Mouse (Mus musculus) C2C12 (cell line): Measurements from ENCODE around the gene Avp. TPM values are rescaled to one million over a fixed set of nuclear protein-coding genes. Genes with fewer than 3 reads are reported as not detected.

Experiments used
- H3K27me3 ChIP-seq: one replicate; pipeline ENCODE4 v1.6.1; 2011; ENCODE audit not compliant: control insufficient read depth, insufficient read depth, insufficient read length
- H3K36me3 ChIP-seq: one replicate; pipeline ENCODE4 v1.6.1; 2011; ENCODE audit not compliant: control insufficient read depth, insufficient read depth
- H3K4me3 ChIP-seq: one replicate; pipeline ENCODE4 v1.5.1; 2011; ENCODE audit warnings: mild to moderate bottlenecking, control low read depth; ENCODE audit not compliant: poor library complexity, insufficient read depth, severe bottlenecking
- H3K79me2 ChIP-seq: one replicate; pipeline ENCODE4 v1.6.1; 2011; ENCODE audit not compliant: control insufficient read depth, insufficient read depth
- H3K79me3 ChIP-seq: one replicate; pipeline ENCODE4 v1.6.1; 2011; ENCODE audit warnings: low read depth, control low read depth
- H3ac ChIP-seq: one replicate; pipeline ENCODE3; 2011; ENCODE audit warnings: low read depth; ENCODE audit not compliant: control insufficient read depth, insufficient read length
- CEBPB ChIP-seq: IDR thresholded peaks from one replicate; pipeline ENCODE4 v1.6.1; 2011; ENCODE audit warnings: low read depth, mild to moderate bottlenecking, control low read depth, moderate library complexity
- CTCF ChIP-seq: IDR thresholded peaks from one replicate; pipeline ENCODE4 v1.5.1; 2011; ENCODE audit not compliant: control insufficient read depth, insufficient read depth, insufficient read length
- FOSL1 ChIP-seq: IDR thresholded peaks from one replicate; pipeline ENCODE4 v1.8.0; 2011; ENCODE audit warnings: mild to moderate bottlenecking, low read length; ENCODE audit not compliant: poor library complexity, insufficient read depth, severe bottlenecking
- MAX ChIP-seq: IDR thresholded peaks from one replicate; pipeline ENCODE4 v1.6.1; 2011; ENCODE audit warnings: mild to moderate bottlenecking, control low read depth
- MYOD1 ChIP-seq: IDR thresholded peaks from one replicate; pipeline ENCODE4 v1.6.1; 2011; ENCODE audit warnings: low read depth; ENCODE audit not compliant: control insufficient read depth, insufficient read length
- MYOG ChIP-seq: IDR thresholded peaks from one replicate; pipeline ENCODE4 v1.6.1; 2011; ENCODE audit not compliant: control insufficient read depth, insufficient read length; ENCODE audit errors: extremely low read depth
- USF1 ChIP-seq: IDR thresholded peaks from one replicate; pipeline ENCODE4 v1.6.1; 2011; ENCODE audit warnings: low read depth, mild to moderate bottlenecking, control low read depth, moderate library complexity
- polyA plus RNA-seq: library from polyadenylated mRNA; unstranded; fragments of >200 nt; fragmentation: generic; extraction: Trizol; gene quantifications from one replicate; pipeline ENCODE4 v1.2.1, GENCODE M21; 2012; ENCODE audit warnings: missing spikeins

The Avp gene
- polyA plus RNA-seq, 1 experiment, result not detected

DNA sequence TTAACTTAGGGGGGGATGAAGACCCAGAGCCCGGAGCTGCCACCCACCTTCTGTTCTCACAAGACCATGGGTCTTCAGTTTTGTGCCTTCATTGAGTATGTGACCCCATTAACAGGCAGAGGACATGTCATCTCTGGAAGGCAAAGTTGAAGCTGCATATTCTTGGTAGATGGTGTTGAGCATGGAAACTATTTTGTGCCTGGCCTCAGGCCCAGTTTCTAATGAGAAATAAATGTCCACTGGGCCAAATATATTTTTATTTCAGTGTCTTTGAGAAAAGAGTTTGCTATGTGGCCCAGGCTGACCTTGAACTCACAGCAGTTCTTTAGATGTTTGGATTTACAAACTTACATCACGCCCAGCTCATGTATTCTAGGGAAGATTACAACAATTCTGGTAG is 7.4 kb upstream of the Avp start:
- Histone ChIP-seq H3K4me3 (no peak overlapping the region), H3K79me2 (no peaks in the 10 kb centered on the region), H3K27me3 (no peaks in the 10 kb centered on the region), H3K79me3 (no peaks in the 10 kb centered on the region), H3K36me3 (peaks cover 20% of the 10 kb centered on the region), H3ac (no peak overlapping the region)
- TF ChIP-seq MYOG (no peak), FOSL1 (no peak), CTCF (no peak), MYOD1 (no peak), CEBPB (no peak)

DNA sequence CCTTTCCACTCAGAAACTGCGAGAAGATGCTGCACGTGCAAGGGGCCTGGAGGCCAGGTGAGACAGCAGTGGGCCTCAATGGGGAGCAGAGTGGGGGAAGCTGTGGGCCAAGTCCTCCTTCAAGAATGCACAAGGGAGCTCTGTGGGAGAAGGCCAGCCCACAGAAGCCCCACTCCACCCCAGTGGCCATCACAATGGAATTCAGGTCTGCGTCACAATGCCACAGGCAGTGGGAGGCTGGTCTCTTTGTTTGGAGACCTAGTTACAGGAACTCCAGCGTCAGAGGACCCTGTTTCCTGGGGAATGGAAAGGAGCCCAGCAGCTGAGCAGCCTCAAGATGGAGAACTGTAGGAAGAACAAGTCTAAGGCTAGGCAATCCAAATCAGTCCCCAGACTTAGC is 6.8 kb upstream of the Avp start:
- Histone ChIP-seq H3K79me2 (no peaks in the 10 kb centered on the region), H3K4me3 (no peak overlapping the region), H3K79me3 (no peaks in the 10 kb centered on the region), H3K27me3 (no peaks in the 10 kb centered on the region), H3K36me3 (peaks cover 20% of the 10 kb centered on the region), H3ac (no peak overlapping the region)
- TF ChIP-seq FOSL1, result no peak

DNA sequence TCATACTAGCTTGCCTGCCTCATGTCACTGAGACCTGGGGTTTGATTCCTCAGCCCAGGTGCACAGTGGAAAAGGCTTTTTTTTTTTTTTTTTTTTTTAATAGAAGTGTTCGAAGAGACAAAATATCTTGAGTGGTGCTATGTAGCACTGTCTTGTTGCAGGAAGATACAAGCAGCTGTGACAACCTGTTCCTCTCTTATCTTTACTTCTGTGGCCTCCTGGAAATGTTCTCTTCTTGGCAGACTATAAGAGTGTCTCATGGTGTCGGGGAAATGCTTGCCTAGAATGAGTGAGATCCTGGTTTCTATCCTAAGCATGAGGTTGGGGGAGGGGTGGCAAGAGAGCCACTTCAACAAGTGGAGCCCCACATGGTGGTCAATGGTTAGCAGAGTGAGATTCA is 6.0 kb upstream of the Avp start:
- H3K27me3 ChIP-seq, result no peaks in the 10 kb centered on the region
- no peak overlapping the region for H3K4me3 ChIP-seq
- no peak overlapping the region for H3ac ChIP-seq
- H3K36me3 ChIP-seq, result peaks cover 16% of the 10 kb centered on the region
- H3K79me2 ChIP-seq, result no peaks in the 10 kb centered on the region
- TF ChIP-seq FOSL1, result no peak
- TF ChIP-seq MYOG, result no peak
- no peaks in the 10 kb centered on the region for H3K79me3 ChIP-seq

DNA sequence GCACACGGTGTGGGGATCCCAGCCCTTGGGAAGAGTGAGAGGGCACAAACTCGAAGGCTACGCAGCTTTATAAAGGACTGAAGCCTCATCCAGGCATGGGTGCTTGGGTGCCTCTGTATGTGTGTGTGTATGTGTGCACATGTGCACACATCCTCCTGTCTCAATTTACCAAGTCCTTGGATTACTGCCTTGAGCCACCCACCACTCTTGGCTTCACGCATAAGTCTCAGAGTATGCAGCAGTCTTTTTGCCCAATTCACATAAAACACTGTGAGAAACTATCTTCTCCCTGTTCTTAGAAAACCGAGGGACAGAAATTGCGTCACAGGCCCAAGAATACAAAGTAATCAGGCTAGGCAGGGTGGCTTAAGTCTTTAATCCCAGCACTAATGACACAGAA is 3.7 kb upstream of the Avp start:
- H3K79me3 ChIP-seq, result no peaks in the 10 kb centered on the region
- H3K4me3 ChIP-seq, result no peak overlapping the region
- peaks cover 7% of the 10 kb centered on the region for H3K36me3 ChIP-seq
- peaks cover 7% of the 10 kb centered on the region for H3K27me3 ChIP-seq
- H3ac ChIP-seq, result no peak overlapping the region
- no peaks in the 10 kb centered on the region for H3K79me2 ChIP-seq
- TF ChIP-seq CEBPB (no peak), MYOD1 (no peak), CTCF (no peak)

DNA sequence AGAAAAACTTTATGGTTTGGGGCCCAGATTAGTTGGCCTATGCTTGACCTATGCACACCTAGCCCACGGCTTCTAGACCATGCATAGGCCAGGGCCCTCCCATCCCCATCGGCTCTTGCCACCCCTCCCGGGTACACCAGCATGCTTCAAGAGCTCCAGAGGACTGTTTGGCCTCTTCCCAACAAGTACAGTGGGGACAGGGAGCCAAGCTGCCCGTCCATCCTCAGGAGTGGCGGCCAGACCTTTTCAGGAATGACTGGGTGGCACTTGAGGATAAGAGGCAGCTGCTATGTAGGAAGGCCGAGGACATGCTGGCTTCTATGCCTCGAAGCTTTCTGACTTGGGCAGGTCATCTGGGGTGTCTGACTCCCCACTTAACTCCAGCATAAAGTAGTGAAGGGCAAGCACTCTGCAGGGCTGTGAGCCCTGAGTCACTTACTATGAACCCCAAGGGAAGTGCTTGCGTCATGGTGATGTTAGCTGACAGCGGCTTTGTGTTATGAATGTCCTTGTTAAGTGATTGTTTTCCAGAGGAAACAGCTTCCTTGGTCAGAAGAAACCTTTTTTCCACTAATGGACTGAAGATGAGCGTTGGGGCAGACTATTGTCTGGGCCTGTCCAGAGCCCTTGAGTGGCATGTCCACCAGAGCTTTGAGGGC is 1.7 kb upstream of the Avp start:
- TF ChIP-seq MYOG (no peak), CEBPB (no peak), USF1 (no peak), MYOD1 (no peak), FOSL1 (no peak), MAX (no peak), CTCF (no peak)
- H3K4me3 ChIP-seq, result no peak overlapping the region
- H3K27me3 ChIP-seq, result peaks cover 19% of the 10 kb centered on the region
- no peaks in the 10 kb centered on the region for H3K79me2 ChIP-seq
- H3K79me3 ChIP-seq, result no peaks in the 10 kb centered on the region
- H3K36me3 ChIP-seq, result no peaks in the 10 kb centered on the region
- no peak overlapping the region for H3ac ChIP-seq

DNA sequence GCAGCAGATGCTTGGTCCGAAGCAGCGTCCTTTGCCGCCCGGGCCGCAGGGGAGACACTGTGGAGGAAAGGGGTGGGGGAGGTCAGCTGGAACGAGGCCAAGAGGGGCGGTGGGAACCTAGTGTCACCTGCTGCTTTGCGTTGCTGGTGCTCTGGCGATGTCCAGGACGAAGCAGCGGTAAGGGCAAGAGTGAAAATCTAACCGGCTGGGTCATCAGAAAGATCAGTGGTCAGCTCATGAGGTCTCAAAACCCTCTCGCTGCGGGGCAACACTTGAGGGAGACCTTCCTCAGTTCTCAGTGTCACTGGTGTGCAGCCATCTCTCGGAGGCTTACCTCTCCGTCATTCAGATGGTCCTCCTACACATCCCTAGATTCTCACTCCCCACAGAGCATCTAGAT is 1.2 kb downstream of the Avp start:
- no peaks in the 10 kb centered on the region for H3K36me3 ChIP-seq
- H3K79me2 ChIP-seq, result no peaks in the 10 kb centered on the region
- H3K27me3 ChIP-seq, result peaks cover 19% of the 10 kb centered on the region
- H3K79me3 ChIP-seq, result no peaks in the 10 kb centered on the region
- no peak for TF ChIP-seq MYOD1
- TF ChIP-seq CEBPB, result no peak
- no peak for TF ChIP-seq CTCF
- no peak for TF ChIP-seq MAX
- no peak for TF ChIP-seq MYOG
- no peak for TF ChIP-seq FOSL1
- TF ChIP-seq USF1, result no peak
- no peak overlapping the region for H3ac ChIP-seq
- no peak overlapping the region for H3K4me3 ChIP-seq
